Mouse (Mus musculus) ES-E14 (cell line): ENCODE results near the gene Tcn2. TPM values are rescaled to one million over a fixed set of nuclear protein-coding genes. Genes with fewer than 3 reads are reported as not detected.

ENCODE experiments used
- DNase-seq: peaks from one replicate; pipeline ENCODE4 v3.0.0-alpha.2; 2013; ENCODE audit warnings: low read depth, low spot score
- H3K27ac ChIP-seq: 2 replicates; pipeline ENCODE4 v1.5.1; 2012; ENCODE audit warnings: low read depth, mild to moderate bottlenecking, low read length, moderate library complexity, mixed read lengths; ENCODE audit not compliant: poor library complexity, insufficient read depth, severe bottlenecking
- H3K36me3 ChIP-seq: 2 replicates; pipeline ENCODE4 v1.6.1; 2012; ENCODE audit warnings: mild to moderate bottlenecking, low read length, moderate library complexity, mixed read lengths; ENCODE audit not compliant: control insufficient read depth, poor library complexity, insufficient read depth, severe bottlenecking
- H3K4me1 ChIP-seq, 2 experiments: fragments of 150-350 bp in 1 of 2; sonication (generic) in 1 of 2; 2 replicates each; pipeline ENCODE4 v1.6.1; 2012; ENCODE audit warnings: low read length in 2 of 2, mild to moderate bottlenecking in 1 of 2, mixed read lengths in 1 of 2; ENCODE audit not compliant: control insufficient read depth in 2 of 2, insufficient read depth in 2 of 2, poor library complexity in 1 of 2
- H3K4me3 ChIP-seq, 2 experiments: fragments of 150-350 bp in 1 of 2; sonication (generic) in 1 of 2; 2 replicates each; pipeline ENCODE4 v1.5.1; 2012; ENCODE audit warnings: low read length in 2 of 2, low read depth in 1 of 2, mild to moderate bottlenecking in 1 of 2, mixed read lengths in 1 of 2; ENCODE audit not compliant: insufficient read depth in 1 of 2, poor library complexity in 1 of 2, severe bottlenecking in 1 of 2
- H3K9ac ChIP-seq: 2 replicates; pipeline ENCODE4 v1.6.1; 2012; ENCODE audit warnings: low read depth, mild to moderate bottlenecking, low read length, mixed read lengths; ENCODE audit not compliant: poor library complexity, insufficient read depth, severe bottlenecking
- H3K9me3 ChIP-seq: fragments of 150-350 bp; sonication (generic); 2 replicates; pipeline ENCODE4 v1.6.1; 2012; ENCODE audit warnings: low read depth, mild to moderate bottlenecking, low read length; ENCODE audit not compliant: control insufficient read depth, insufficient read depth
- CHD2 ChIP-seq: IDR thresholded peaks from 2 replicates; pipeline ENCODE4 v1.6.1; 2014; ENCODE audit warnings: mild to moderate bottlenecking, low read depth, low read length, inconsistent platforms
- HCFC1 ChIP-seq: IDR thresholded peaks from 2 replicates; pipeline ENCODE4 v1.6.1; 2012; ENCODE audit warnings: low read length, inconsistent platforms, borderline replicate concordance; ENCODE audit not compliant: insufficient read depth
- MAFK ChIP-seq: IDR thresholded peaks from 2 replicates; pipeline ENCODE4 v1.6.1; 2014; ENCODE audit warnings: mild to moderate bottlenecking, low read depth, low read length, inconsistent platforms; ENCODE audit not compliant: insufficient read depth
- ZC3H11A ChIP-seq: IDR thresholded peaks from 2 replicates; pipeline ENCODE4 v1.6.1; 2012; ENCODE audit warnings: low read depth, mild to moderate bottlenecking, inconsistent platforms, low read length, borderline replicate concordance
- ZNF384 ChIP-seq: IDR thresholded peaks from 2 replicates; pipeline ENCODE4 v1.6.1; 2012; ENCODE audit warnings: low read depth, low read length, inconsistent platforms
- in situ Hi-C, 2 experiments: fragments of 600-800 bp; cut with MboI; formaldehyde crosslinking; loops; one replicate each; pipeline ENCODE4 v1.15.1; 2025; ENCODE audit warnings: low sequenced_read_pairs in 2 of 2, inconsistent platforms in 1 of 2; ENCODE audit not compliant: unreplicated experiment in 2 of 2
- total RNA-seq: library from RNA; depleted of rRNA; stranded (reverse); fragments of 300-350 nt; gene quantifications from 2 replicates; pipeline ENCODE4 v1.2.3, GENCODE M21; 2012

Tcn2 gene
- total RNA-seq, 1 experiment: 32.4 TPM

- Histone ChIP-seq H3K9me3 (no peaks in the 10 kb centered on the region), H3K4me1 (peaks cover 0 to 8% of the 10 kb centered on the region in 2 experiments; a peak in 2 of 4 replicates), H3K36me3 (no peaks in the 10 kb centered on the region; the same call in 1 of the 2 replicates), H3K4me3 (no peak overlapping the region), H3K9ac (no peak overlapping the region), H3K27ac (no peak overlapping the region)
- TF ChIP-seq HCFC1: no peak
- TF ChIP-seq MAFK: no peak
- DNase-seq: no peak
- in situ Hi-C loops: no loop called here
Measured at GRCm38 (mm10) chr11:3903046-3903445, 28.9 kb downstream of the Tcn2 start.

- no peak for DNase-seq
- peaks cover 0 to 8% of the 10 kb centered on the region in 2 experiments; a peak in 2 of 4 replicates for H3K4me1 ChIP-seq
- in situ Hi-C loops: no loop called here
- H3K27ac ChIP-seq: no peak overlapping the region
- H3K9ac ChIP-seq: no peak overlapping the region
- TF ChIP-seq ZNF384: no peak
- no peak overlapping the region for H3K4me3 ChIP-seq
- H3K36me3 ChIP-seq: no peaks in the 10 kb centered on the region; the same call in 1 of the 2 replicates
- H3K9me3 ChIP-seq: no peaks in the 10 kb centered on the region
Measured at GRCm38 (mm10) chr11:3902516-3902915, 29.4 kb downstream of the Tcn2 start.

DNA sequence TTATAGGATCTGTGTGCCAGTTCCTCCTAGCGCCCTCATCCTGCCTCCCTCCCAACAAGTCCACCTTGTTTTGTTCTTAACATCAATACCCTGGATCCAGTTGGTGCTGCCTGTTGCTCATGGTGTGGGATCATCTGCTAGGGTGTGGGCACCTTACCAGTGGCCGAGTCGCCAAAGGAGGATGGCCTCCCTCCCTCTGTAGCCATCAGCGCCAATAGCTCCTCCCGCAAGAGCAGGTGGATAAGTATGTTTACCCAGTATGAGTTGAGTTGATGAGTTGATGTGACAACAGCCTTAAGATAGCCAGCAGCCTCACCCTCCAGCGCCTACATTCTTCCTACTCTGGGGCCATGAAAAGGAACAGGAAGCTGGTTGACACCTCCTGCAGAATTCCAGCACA is 31.7 kb downstream of the Tcn2 start:
- Histone ChIP-seq H3K27ac (no peak overlapping the region), H3K9me3 (no peaks in the 10 kb centered on the region), H3K4me3 (no peak overlapping the region), H3K36me3 (peaks cover 3% of the 10 kb centered on the region; the same call in 1 of the 2 replicates), H3K4me1 (peaks cover 0 to 5% of the 10 kb centered on the region in 2 experiments; a peak in 2 of 4 replicates), H3K9ac (no peak overlapping the region)
- no peak for DNase-seq
- TF ChIP-seq CHD2 (no peak), ZNF384 (no peak), HCFC1 (no peak), ZC3H11A (no peak), MAFK (no peak)
- in situ Hi-C loops: no loop called here

DNA sequence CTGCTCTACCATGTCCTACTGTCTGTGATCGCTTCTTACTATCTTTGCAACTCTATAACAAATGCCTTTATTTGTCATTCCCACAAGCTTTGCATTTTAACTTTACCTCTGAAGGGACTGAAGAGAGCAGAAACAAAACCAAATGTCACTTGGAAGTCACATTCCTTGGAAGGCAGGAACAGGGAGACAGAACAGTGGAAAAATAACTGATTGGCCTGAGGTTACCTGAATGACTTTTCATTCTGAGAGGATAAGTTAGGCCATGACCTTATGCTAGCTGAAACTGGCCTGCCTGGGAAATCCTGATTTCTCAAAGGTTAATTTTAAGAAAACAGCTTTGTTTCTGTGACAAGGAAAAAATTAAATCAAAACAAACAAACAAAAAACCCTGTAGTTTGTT is 36.0 kb downstream of the Tcn2 start:
- Histone ChIP-seq H3K4me1 (no peaks in the 10 kb centered on the region), H3K27ac (no peak overlapping the region), H3K4me3 (no peak overlapping the region), H3K9ac (no peak overlapping the region), H3K36me3 (peaks cover 3% of the 10 kb centered on the region; the same call in 1 of the 2 replicates), H3K9me3 (no peaks in the 10 kb centered on the region)
- DNase-seq: no peak
- TF ChIP-seq HCFC1: no peak
- no peak for TF ChIP-seq CHD2
- TF ChIP-seq ZC3H11A: no peak
- no peak for TF ChIP-seq MAFK
- TF ChIP-seq ZNF384: no peak
- in situ Hi-C loops: no loop called here

DNA sequence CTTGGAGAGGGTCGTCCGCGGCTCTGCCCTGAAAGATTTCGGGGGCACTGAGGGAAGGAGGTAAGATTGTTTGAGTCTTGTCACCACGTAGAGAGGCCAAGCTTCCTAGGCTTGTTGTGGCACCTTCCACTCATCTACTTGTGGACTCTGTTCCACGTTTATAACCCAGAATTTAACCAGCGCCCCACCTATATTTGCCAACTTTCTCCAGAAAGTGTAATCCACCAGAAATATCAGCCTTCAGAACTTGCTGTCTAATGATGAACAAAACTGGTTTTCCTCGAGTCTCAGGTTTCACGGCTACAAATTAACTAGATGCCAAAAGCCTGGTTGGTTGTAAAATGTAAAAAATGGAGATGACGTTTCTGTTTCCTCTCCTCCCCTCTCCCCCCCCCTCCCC is 36.5 kb downstream of the Tcn2 start:
- H3K36me3 ChIP-seq: peaks cover 3% of the 10 kb centered on the region; the same call in 1 of the 2 replicates
- DNase-seq: no peak
- in situ Hi-C loops: no loop called here
- peak overlapping the region; percentile 57 for H3K9ac ChIP-seq
- TF ChIP-seq ZC3H11A (no peak), MAFK (no peak)
- no peaks in the 10 kb centered on the region for H3K4me1 ChIP-seq
- H3K4me3 ChIP-seq: peak overlapping the region; percentile 66 to 79
- no peak overlapping the region for H3K27ac ChIP-seq
- H3K9me3 ChIP-seq: no peaks in the 10 kb centered on the region
